Mouse (Mus musculus) embryo, embryonic 11.5 days (tissue): ENCODE data around the gene 1110032A03Rik.

ENCODE experiments used
- DNase-seq: peaks from one replicate; pipeline ENCODE4 v3.0.0-alpha.2; 2012; ENCODE audit warnings: low read depth, low spot score

The 1110032A03Rik gene

GRCm38 (mm10) chr9:50774026-50774462, 1.3 kb downstream of the 1110032A03Rik start:
- DNase-seq, result no peak

GRCm38 (mm10) chr9:50770011-50770410, 5.3 kb downstream of the 1110032A03Rik start:
- DNase-seq, result no peak

- DNase-seq, result peak; percentile 97
Measured at GRCm38 (mm10) chr9:50768107-50769002, 7.0 kb downstream of the 1110032A03Rik start, which contains the start of gene Fdxacb1. Fdxacb1 (plus strand) TSS chr9:50768236.

- no peak for DNase-seq
Measured at GRCm38 (mm10) chr9:50767531-50768106, 7.7 kb downstream of the 1110032A03Rik start.

GRCm38 (mm10) chr9:50763331-50763730, 12.0 kb downstream of the 1110032A03Rik start:
- DNase-seq, result no peak

GRCm38 (mm10) chr9:50761520-50762243, 13.6 kb downstream of the 1110032A03Rik start:
- no peak for DNase-seq

GRCm38 (mm10) chr9:50756711-50757110, 18.6 kb downstream of the 1110032A03Rik start:
- DNase-seq, result no peak

- no peak for DNase-seq
Measured at GRCm38 (mm10) chr9:50753947-50754346, 21.4 kb downstream of the 1110032A03Rik start.

- no peak for DNase-seq
Measured at GRCm38 (mm10) chr9:50752784-50753615, 22.3 kb downstream of the 1110032A03Rik start.

- no peak for DNase-seq
Measured at GRCm38 (mm10) chr9:50752054-50752602, 23.2 kb downstream of the 1110032A03Rik start, which contains the start of gene Hspb2. Hspb2 (minus strand) TSS chr9:50752354.

GRCm38 (mm10) chr9:50751323-50751722, 24.0 kb downstream of the 1110032A03Rik start, which contains the start of gene Cryab:
Cryab (plus strand) TSS chr9:50751325.
- no peak for DNase-seq

GRCm38 (mm10) chr9:50750706-50751105, 24.6 kb downstream of the 1110032A03Rik start:
- no peak for DNase-seq

- no peak for DNase-seq
Measured at GRCm38 (mm10) chr9:50746214-50746677, 29.1 kb downstream of the 1110032A03Rik start, which contains the start of gene 2310030G06Rik. 2310030G06Rik (minus strand) TSS chr9:50746536.

- no peak for DNase-seq
Measured at GRCm38 (mm10) chr9:50745806-50746205, 29.5 kb downstream of the 1110032A03Rik start.

- no peak for DNase-seq
Measured at GRCm38 (mm10) chr9:50742744-50743143, 32.6 kb downstream of the 1110032A03Rik start.

GRCm38 (mm10) chr9:50742261-50742660, 33.1 kb downstream of the 1110032A03Rik start:
- no peak for DNase-seq

GRCm38 (mm10) chr9:50740867-50741784, 34.2 kb downstream of the 1110032A03Rik start:
- no peak for DNase-seq

- peak; percentile 87 for DNase-seq
Measured at GRCm38 (mm10) chr9:50738914-50739870, 36.1 kb downstream of the 1110032A03Rik start, which contains the start of gene Dixdc1. Dixdc1 (minus strand) TSS chr9:50739517.
